Mouse (Mus musculus): ENCODE results near the gene Ttf1.
A peak's percentile ranks its signal among the peaks of the same experiment; 100 is the strongest.

The Ttf1 gene

DNA sequence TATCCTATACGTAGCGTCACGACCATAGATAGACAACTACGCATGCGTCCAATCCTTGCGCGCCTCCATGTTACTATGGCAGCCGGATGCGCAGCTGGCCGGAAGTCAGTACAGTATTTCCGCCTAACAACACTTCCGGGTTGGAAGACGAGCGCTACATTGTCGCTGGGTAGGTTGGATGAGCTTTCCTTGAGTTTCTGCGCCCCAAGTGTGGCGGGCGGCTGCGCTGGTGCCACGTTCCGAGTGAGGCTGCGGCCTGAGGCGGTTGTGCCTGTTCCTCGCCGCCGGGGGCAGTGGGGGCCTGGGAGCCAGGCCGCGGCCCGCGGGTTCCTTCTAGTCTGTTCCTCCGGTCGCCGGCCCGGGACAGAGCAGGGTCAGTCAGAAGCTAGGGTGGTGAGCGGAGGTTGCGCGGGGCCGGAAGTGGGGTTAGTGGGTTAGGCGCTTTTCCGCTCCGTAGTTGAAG lies at the start of gene Ttf1:
Gene Ttf1, plus strand, starts transcription at position 128 of the 463 bp plus-strand sequence.
- peak; percentile 81 for DNase-seq (ENCODE audit: low spot score)

DNA sequence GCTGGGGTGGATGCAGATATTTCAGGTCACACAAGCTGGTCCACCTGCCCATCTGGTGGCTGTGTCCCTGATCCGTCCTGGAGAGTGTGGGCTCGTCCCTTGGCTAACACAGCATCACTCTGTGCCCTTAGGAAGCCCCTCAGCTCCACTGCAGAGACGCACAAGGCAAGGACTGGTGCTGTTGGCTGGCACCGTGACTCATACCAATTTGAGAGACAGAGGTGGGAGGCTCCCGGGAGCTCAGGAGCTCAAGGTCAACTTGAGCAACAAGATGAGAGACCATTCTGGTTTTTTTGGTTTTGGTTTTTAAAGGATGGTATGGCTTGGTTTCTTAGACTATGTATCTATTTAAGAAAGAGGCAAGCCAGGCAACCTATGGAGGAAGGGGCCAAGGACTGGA lies 47.5 kb upstream of the Ttf1 start:
- no peak for DNase-seq (ENCODE audit: low spot score)

DNA sequence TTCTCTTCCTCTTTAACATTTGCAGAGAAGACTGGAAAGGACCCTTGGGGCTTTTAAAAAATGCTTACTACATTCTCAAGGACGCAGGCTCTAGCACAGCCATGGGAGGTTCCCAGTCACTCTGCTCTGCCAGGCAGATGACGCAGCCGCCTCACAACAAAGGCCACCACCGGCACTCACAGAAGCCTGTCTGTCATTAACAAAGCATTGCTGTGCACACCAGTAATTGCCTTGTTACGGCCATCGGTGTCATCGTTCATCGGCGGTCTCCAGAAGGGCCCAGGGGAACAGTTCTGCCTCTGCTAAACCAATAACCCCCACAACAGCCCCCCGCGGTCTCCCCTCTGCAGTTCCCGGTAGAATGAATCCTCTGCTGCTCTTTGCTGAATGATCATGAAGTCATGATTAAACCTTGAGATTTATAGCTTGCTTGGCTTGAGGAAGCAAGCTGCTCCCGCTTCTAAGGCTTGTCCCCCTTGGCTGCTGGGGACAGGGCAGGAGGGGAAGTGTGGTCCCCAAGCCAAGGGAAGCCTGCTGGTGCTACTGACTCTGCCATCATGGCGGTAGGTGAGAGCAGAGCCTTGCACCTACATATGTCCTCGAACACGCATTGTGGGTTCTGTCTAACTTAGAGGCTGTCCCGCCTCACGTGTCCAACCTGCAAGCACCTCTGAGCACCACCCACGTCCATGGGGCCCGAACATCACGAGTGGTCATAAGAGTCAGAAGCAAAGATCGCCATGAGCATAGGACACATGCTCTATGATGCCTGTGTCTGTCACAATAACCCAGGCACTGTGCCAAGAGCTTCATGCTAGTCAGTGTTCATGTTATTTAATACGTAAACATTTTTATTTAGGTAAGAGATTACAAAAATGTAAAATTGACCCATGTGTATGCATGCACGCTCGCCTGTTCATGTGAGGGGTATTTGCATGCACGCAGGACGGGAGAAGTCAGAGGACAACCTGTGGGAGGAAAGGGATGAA lies 43.2 kb upstream of the Ttf1 start:
- no peak for DNase-seq (ENCODE audit: low spot score)

DNA sequence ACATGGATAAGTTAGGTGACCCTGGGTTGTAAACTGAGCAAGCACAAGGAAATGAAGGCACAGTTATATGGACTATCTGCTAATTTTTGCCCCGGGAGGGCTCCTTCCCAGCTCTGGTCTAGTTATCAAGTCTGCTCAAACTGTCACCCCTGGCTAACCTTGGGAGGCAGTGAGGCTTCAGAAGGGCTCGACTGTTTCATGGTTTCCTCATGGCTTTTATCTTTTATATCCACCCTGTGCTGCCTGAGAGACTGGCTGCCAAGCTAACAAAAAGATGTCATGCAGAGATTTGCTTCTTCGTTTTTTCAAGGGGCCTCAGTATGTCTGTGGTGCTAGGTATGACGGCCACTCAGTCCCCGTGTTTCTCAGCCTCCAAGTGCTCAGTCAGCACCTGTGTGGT lies 41.4 kb upstream of the Ttf1 start:
- DNase-seq (ENCODE audit: low spot score): no peak

DNA sequence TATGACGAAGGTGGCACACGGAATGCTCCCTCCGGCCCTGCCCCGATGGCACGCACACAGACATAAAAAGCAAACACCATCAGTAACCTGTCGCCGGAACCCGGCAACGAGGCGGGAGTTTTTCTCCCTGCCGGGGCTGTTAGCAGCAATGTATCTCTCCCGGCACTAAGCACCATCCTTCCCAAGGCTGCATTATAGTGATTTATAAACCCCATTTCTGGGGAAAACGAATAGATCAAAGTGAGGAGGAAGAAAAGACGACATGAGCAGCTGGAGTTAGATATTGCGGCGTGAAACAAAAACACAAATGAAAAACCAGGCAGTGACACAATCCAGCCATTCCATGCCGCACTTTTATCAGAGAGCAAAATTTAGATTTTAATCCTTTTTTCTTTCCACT lies 39.0 kb upstream of the Ttf1 start:
- no peak for DNase-seq (ENCODE audit: low spot score)

DNA sequence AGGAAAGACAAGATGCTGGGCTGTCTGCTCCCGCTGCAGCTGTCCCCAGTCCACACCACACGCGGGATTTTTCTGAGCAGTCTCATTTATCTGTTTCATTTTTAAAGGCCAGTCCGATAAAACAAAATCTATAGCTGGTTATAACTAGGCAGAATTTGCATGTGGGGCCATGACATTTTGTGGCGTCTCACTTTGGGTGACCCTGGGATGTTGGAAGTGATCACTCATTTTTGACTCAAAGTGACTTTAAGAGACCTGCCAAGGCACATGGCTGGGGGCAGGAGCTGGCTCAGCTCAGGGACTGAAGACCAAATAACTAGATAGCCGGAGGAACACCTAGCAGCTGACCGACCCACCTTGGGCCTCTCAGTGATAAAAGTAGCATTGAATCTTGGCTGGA lies 37.1 kb upstream of the Ttf1 start:
- no peak for DNase-seq (ENCODE audit: low spot score)

DNA sequence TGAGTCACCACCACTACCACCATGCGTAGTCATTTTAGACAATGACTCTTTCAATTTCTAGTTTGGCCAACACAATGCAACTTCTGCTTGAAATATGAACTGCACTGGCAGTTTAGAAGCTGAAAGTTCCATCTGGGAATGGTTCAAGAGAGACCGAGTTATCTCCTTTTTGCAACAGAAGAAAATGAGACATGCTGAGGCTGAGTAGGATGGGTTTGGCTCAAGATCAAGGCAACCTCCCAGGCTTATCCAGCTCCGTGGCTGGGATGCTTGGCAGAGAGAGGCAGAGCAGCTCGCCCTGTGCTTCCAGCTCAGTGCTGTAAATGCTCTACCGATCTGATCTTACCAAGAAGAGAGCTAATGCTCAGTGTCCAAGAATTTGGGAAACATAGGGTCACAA lies 34.8 kb upstream of the Ttf1 start:
- DNase-seq (ENCODE audit: low spot score): no peak

DNA sequence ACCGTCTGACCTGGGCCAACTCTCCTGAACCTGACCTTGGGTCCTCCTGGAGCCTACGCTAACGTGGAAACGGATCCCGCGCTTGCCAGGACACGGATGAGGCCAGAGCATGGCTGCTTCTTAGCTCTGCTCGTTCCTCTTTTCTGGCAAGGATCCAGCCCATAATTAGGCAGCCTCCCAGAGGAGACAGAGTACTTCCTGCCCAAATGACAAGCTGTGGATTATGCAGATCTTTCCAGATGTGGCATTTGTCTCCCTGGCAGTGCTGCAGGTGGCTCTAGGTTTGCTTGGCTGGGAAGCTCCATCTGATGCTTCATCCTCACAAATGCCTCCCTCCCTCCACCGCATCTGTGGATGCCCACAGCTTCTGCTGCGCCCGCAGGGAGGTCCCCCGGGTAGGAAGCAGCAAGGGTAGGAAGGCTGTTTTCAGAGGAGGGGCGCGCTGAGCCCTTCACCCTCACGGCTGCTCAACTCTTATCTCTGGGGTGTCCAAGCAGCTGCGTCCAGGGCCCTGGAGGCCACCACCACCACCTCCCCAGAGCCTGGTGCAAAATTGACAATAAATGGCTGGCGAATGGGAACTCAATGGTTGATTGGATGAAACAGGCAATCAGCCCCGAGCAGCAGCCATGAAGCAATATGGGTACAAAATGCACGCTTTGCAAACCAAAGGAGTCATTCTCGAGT lies 29.9 kb upstream of the Ttf1 start:
- DNase-seq (ENCODE audit: low spot score): no peak

DNA sequence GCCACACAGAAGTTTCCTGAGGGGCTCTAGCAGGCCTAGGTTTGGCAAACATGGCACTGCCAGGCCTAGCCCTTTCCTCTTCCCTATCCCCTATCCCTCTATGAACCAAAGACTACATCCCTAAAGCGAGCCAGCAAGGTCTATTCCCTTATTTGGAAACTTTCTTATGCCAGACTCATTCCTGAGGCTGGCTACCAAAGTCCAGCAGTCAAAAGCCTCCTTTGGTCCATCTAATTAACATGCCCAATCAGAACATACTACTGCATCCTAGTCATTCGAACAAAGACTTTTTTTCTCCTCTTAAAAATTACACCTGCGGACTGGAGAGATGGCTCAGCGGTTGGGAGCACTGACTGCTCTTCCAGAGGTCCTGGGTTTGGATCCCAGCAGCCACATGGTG lies 28.1 kb upstream of the Ttf1 start:
- no peak for DNase-seq (ENCODE audit: low spot score)

DNA sequence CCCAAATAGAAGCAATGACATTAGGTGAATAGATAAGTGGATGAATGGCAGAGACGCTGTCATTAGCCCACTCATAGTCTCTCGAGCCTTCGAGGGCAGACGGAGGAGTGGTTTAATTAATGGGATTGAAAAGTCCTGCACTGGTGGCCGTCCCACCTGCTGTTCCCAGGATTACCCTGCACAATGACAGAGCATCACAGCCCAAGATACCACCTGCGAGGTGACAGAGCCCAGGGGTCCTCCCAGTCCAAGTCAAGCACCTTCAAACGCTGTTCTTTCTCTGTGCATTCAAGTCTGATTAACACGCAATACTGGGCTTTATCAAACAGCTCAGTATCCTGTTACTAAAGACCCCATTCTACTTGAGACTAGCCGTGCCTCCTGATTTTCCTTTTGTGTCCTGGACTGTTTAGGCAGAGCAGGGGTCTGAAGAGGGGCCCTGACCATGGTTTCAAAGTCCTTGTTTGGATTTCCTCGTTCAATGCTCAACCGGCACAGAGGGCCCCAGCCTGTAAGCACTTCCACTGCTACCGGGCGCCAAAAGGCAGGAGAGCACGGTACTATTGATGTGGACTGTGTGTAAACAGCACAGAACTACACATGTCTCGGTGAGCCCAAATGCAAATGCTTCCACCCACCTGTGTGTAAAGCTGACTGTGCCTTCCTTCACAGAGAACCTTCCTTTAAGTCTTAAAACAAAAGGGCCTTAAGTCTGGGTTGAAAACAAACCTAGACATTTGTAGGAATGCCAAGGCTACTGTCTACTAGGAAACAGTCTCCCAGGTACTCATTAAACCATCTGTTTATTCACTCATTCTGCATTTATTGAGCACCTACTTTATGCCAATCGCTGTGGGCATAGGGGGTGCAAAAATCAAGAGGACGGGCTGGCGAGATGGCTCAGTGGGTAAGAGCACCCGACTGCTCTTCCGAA lies 25.3 kb upstream of the Ttf1 start:
- DNase-seq (ENCODE audit: low spot score): no peak

DNA sequence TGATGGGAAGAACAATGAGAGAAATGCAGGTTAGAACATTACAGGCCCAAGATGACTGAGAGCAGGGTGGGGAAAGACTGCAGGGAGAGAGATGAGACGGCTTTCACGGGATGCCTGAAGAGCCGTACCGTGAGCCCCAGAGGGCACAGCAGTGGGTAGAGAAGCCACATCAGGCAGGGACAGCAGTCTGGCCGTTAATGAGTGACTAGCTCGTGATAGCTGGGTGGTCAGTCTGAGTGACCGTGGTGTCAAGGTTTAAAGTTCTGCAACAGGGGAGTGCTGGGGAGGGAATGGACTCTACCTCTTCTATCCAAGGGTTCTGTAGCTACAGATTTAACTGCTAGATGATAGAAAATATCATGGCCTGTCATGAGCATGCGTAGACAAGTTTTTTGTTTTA lies 24.4 kb upstream of the Ttf1 start:
- no peak for DNase-seq (ENCODE audit: low spot score)

DNA sequence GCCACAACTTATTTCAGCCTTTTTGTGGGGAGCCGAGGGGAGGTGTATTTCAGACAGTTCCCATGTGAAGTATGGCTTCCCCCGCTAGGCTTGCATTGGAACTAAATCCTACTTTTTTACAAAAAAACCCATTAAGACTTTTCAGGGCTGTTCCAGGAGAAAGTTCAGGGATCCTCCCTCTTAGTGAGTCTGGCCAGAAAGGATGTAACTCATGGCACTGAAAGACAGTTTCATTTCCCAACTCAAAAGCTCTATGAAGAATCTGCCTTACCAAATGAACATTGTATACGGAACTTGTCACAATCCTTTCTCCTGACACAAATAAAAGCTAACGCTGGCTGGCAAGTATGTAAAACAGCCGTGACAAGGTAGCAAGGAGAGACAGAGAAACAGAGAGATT lies 20.3 kb upstream of the Ttf1 start:
- no peak for DNase-seq (ENCODE audit: low spot score)

DNA sequence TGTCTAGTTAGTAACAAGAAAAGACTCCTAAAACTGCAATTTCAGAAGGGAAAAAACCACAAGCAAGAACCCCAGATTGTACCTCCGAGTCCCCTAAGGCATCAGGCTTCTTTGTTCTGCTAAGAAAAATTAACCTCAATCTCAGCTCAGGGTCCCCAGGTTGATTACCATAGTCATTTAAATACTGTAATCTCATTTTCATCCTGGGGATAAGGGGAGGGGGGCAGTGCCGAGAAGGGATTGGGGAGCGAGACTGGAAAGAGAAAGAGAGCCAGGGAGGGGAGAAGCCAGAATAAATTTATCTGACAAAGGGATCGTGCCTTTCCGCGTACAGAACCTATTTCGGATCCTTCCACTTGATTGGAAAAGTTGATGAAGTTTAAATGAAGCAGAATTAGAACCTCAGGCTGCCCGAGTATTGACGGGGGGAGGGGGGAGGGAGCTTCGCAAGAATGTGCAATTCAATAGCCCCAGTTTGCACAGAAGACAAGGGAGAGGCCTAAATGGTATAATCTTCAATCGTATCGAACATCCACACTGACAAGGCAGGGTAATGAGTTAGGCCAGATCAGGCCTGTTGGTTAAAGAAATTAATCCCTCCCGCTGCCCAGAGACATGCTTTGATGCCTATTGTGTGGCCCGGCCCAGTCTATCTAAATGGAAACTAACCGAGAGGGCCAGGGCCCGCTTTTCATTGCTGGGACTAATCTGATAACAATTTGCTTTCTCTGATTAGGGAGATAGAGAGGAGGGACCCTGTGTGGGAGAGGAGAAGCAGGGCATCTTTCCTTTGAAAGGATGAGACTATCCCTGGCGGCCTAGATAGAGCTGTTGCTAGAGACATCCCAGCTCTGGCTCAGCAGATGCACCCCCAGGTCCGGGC lies 19.2 kb upstream of the Ttf1 start:
- DNase-seq (ENCODE audit: low spot score): no peak

DNA sequence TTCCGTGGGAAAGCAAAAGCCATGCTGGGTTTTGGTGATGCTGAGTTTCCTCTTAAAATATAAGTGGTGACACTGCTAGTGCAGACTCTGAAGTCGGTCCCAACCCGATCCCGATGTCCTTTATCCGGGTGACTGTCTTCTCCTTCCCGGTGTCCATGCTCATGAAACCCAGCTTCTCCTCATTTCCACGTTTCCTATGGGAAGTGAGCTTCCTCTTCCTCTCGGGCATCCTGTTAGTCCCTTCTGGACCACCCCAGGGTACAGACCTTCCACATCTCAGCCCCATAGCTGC lies 18.6 kb upstream of the Ttf1 start:
- DNase-seq (ENCODE audit: low spot score): no peak

DNA sequence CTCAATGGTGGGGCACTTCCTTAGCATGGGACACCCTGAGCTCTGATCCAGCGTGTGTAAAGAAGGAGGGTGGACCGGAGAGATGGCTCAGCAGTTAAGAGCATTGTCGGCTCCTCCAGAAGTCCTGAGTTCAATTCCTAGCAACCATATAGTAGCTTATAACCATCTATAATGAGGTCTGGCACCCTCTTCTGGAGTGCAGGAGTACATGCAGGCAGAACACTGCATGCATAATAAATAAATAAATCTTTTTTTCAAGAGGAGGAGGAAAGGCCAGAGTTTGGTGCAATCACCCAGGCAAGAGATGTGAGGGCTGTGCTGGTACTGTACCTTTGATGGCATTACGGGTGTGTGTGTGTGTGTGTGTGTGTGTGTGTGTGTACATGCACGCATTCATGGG lies 17.9 kb upstream of the Ttf1 start:
- DNase-seq (ENCODE audit: low spot score): no peak

DNA sequence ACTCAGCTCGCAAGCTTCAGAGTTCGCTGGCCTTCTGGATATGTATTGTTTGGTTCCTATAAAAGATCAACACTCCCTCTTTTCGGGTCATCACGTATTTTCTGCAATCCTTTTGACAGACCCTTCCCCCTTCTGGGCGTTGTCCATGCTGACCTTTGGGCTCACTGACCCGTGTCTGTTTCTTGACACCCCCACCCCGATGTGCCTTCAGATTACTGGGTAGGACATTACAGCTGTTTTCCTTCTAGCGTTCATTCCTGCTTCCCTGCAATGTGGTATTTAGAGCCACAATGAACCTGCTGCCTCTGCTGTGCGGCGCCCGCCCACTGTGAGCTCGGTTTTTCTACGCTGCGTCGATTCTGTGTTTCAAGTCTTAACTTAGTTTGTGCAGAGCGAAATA lies 13.9 kb upstream of the Ttf1 start:
- no peak for DNase-seq (ENCODE audit: low spot score)

DNA sequence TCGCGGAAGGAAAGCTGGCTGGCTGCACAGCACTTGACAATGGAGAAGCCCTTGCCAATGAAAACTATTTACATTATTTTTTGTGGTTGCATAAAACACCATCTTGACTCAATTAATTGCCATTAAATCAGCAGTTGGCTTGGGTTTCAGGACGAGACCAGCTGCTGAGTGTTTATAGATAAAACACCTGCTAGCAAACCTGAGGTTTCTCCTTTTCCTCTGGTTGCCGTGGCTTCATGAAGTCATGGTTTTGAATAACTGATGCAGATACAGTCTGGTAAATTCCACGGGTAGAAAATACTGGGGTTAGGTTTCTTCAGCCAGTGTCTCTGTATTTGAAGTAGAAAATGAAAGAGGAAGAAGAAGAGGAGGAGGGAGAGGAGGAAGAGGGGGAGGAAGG lies 8.1 kb upstream of the Ttf1 start:
- no peak for DNase-seq (ENCODE audit: low spot score)

DNA sequence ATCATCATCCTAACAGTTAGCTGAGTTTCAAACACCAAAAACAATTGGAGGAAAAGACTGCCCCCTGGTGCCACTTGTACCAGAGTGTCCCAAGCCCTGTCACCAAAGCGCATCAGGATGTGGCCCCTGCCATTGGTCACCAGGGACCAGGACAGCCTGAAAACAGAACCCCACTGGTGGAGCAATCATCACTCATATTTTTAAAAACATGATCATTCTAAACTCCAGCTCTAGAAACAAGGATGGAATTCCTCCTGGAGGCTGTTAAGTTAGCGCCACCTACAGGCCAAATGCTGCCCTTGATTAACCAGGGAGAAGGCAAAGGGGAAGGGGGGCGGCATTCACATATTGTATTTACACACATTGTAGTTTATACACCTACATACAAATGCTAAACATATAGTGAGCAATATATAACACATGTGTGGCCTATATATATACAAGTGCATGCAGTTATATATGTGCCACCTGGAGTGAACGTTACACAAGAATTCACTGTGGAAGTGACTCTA lies 7.1 kb upstream of the Ttf1 start:
- peak; percentile 59 for DNase-seq (ENCODE audit: low spot score)

DNA sequence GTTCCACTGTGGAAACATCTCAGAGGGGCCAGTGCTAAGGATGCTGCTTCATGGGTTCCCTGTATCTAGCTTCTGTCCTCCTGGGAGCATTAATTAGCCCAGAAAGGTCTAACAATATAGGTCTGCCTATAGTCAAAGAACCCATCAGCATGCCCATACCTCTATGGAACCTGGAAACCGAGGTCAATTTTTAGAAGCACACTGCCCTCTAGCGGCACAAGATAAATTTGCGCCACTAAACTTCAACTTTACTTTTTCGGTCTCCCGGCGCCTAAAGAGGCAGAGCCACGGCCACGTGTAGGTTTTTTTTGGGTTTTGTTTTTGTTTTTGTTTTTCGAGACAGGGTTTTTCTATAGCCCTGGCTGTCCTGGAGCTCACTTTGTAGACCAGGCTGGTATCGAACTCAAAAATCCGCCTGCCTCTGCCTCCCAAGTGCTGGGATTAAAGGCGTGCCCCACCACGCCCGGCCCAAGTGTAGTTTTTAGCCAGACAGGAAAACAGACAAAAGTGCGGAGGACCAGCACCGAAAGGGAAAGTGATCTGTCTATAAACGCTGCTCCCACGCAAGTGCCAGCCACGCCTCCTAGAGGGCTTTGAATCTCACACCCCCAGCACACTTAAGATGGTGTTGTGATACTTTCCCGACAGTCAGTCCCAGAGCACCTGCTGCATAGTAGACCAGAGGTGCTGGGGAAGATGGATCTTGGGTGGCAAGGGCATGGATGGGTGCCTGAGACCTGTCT lies 6.1 kb upstream of the Ttf1 start:
- DNase-seq (ENCODE audit: low spot score): peak; percentile 42

DNA sequence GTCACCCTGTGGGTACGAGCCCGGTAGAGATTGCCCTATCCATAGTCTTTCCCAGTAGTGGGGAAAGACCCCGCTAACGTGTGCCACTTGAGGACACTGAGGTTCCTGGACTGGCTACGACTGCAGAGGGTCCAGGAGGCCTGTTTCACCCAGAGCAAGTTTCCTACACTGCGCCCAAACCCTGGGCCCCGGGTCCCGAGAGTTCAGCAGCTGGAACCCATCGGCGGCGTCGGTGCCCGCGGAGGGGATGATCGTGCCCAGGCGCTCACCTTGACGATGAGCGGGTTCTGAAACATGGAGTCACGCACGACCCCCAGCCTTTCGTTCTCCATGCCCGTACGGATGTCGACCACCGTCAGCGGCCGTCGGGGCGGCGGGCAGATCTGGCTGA lies 5.5 kb upstream of the Ttf1 start:
- DNase-seq (ENCODE audit: low spot score): no peak

DNA sequence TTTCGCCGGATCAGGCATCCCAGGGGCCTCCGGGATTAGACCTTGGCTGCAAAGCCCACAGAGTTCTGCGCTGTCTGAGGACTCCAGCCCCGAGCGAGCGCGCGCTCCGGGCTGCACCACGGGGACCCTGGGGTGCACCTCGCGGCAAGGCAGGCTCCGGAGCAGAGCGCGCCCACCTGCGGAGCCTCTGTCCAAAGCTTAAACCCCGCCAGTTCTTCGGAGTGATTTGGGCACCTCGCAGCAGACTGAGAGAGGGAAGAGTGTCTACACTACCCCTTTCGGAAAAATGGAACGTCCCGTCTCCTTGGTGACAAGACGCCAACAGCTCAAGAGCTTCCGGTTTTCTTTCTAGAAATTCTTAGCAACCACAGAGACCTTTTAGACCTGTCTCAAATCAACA lies 5.1 kb upstream of the Ttf1 start, which contains the start of gene Cfap77:
Gene Cfap77, minus strand, starts transcription at position 76 of the 400 bp plus-strand sequence.
- DNase-seq (ENCODE audit: low spot score): peak; percentile 55

Measured in spleen, adult 12 weeks (tissue).